Mouse (Mus musculus) liver, adult (tissue): ENCODE data around the gene Galnt12.

Source experiments
- GATA4 ChIP-seq: IDR thresholded peaks from 2 replicates; pipeline ENCODE4 v1.6.1; 2014; ENCODE audit warnings: mild to moderate bottlenecking, low read length; ENCODE audit not compliant: insufficient replicate concordance

Gene Galnt12

DNA sequence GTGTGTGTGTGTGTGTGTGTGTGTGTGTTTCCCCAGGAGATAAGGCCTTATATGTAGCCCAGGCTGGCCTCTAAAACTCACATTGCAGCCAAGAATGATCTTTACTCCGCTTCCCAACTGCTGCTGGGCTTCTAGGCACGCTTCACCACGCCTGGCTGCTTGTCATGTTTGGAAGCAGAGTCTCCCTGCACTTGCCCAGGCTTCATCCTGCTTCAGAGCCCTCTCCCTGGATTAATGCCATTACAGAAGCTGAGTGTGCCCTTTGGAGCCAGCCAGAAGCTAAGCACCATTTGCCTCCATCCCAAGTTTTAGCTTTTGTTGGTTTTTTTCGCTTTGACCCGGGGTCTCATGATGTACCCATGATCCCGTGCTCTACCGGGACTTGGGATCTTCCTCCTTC, 3.0 kb upstream of the Galnt12 start:
- TF ChIP-seq GATA4, result no peak

DNA sequence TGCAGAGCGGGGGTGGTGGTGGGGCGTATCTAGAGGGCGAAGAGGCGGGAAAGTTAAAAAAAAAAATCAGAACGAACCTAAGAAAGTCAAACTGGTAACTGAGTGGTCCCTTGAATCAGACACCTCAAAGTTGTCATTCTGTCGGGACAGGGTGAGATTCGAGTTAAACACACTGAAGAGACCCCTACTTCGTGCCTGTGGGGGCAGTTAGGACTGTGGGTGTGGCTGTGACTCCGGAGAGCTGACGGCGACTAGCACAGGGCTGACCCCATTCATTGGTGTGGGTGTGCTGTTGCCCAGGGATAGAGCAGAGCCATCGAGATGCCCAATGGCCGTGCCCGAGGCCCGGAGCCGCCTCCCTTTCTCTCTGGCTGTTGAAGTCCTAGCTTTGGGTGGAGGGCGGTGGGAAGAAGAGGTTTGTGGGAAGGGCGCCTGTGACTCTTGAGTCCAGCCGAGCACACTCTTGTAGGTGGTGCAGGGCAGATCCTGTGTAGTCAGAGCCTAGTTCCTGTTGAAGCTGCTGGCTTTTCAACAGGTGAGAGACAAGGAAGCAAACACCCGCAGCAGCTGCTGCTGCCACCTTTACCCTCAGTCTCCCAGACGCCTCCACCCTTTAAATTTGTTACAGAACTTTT, 795 bp downstream of the Galnt12 start:
- TF ChIP-seq GATA4, result no peak

DNA sequence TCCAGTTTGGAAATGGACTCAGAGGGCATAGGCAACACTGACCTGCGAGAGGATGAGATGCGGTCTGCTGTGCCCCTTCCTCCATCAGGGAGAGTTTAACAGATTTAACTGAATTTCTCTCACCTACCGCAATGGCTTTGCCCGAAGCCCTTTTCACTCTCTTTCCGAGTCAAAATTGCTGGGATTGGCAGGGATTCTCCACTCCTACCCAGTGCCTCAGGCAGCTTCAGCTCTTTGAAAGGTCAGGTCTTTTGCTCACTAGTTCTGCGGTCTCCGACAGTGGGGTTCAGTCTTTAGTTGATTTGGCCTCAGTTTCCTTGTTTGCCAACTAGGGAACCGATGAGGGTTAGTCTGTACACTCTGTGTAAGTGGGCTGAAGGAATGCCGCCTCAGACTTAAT, 1.5 kb downstream of the Galnt12 start:
- no peak for TF ChIP-seq GATA4

DNA sequence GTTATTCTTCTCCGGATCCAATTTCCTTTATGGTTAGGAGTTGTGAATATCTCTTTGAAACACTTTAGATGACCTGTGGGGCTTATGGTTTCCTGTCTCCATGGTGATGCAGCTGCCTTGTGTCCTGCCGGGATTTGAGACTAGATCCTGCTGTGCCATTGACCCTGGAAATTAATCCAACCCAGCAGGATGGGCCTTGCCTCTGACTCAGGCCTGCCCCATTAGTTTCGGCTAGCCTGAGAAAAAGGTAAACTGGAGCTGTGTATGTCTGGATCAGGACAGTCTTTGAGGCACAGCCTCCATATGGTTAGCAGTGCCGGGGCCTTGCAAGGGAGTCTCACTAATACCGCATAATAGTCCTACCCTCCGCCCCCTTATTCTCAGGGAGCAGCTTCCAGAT, 1.9 kb downstream of the Galnt12 start:
- TF ChIP-seq GATA4, result no peak

DNA sequence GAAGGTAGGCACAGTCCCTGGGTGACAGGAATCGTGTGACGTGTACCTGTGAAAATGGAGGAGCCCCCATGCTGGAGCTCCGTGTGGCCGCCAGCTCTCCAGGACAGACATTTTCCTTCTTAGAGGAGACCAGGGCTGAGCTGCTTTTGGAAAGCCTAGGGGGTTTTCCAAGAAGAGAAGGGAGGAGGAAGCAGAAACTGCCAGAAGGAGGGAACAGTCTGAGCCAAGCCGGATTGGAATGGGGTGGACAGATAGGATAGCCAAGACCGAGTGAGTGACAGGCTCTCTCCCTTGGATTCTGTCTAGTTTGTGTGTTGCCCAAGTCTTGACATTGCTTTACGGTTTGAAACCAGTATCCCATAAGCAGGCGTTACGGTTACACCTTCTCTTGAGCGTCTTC, 11.9 kb downstream of the Galnt12 start:
- no peak for TF ChIP-seq GATA4

DNA sequence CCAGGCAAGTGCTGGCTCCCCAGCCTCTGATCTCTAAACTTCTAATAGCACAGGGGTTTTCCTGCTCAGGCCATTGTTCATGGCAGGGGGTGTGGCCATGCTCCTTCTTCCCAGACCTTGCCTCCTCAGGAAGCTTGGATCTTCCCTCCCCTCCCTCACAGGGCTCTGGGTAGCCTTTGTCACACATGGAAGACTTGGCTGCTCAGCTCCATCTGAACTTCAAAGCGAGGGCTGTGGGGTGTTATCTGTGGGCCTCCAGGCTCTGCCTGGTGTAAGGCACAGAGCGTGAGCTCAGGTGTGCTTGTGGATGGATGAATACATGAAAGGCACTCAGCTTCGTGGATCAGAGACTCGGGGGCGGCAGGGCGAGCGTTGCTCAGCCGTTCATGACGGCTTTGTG, 20.2 kb downstream of the Galnt12 start:
- no peak for TF ChIP-seq GATA4

DNA sequence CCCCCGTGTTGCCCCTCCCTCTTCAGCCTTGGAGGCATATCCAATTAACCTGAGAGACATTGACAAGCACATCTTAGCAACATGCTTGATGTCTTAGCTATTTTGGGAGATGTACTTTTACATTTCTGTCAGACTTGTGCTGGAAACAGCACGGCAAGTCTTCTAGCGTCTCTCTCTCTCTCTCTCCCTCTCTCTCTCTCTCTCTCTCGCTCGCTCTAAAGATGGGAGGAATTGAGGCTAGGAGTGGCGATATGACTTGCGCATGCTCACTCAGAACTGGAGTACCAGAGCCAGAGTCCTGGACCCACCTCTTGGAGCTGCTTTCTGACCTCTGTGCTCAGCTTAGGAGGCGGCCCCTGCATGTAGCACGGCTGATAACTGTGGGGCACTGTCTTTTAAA, 20.9 kb downstream of the Galnt12 start:
- TF ChIP-seq GATA4, result no peak

DNA sequence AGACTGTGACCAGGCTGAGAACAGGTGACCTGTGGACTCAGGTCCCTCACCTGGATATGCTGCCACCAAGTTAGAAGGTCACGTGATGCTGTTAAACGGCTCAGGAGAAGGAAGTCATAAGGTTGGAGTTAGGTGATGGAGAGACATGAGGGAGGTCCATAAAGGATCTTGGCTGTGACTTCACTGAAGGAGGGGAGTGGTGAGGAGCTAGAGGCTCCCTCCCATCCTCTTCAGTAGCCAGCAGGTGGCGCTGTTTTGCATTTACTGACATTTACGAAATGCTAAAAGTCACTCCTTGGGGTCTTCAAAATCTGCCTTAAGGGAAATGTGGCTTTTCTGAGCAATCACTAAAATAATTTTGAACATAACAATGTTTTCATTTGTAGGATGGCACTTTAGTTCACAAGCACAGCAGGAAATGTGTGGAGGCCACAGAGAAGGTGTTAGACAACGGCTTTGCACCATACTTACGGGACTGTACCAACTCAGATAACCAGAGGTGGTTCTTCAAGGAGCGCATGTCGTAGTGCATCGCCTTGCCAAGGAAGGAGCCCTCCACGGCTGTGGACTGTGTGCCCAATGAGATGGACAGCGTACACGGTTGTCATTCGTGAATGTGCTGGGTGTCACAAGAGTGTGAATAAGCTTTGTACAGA, 30.5 kb downstream of the Galnt12 start:
- no peak for TF ChIP-seq GATA4

DNA sequence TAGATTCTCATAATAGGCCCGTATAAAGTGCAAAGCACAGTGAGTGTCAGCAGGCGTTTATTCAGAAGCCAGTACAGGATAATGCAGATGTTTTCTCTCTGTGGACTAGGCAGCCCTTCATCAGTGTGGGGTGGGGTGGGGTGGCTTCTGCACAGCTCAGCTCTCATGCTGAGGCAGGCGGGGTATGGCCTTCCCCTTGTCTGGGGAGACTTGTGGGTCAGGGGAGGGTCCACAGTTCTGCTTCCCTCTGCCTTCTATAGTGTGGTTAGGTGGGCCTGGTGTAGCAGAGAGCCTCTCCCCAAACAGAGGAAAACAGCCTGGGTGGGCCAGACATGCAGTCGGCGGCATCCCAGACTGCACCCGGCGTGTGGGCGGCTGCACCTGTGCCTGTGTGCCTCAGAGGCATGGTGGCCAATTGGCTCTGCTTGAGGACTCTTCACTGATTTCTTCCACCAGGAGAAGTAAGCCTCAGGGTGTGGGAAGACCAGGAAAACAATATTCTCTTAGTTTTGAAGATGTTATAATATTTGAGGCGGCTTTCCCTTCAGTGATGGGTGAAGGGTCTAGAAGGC, 32.5 kb downstream of the Galnt12 start:
- no peak for TF ChIP-seq GATA4

DNA sequence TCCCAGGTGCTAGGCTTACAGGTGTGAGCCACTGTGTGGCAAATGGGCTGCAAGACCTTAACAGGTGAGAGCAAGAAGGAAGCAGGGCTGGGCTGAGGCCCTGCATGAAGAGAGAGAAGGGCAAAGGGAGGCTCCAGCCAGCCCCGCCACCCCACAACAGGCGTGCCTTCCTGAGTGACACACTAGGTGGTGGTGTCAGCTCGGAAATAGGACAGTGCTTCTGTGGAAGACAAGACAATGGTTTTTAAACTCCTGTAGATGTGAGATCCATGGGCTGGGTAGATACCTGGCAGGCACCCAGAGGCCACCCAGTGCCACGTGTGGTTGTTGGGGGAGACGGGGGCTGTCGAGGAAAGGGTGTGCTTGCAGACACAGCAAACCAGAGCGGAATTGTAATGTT, 36.8 kb downstream of the Galnt12 start:
- TF ChIP-seq GATA4, result no peak

DNA sequence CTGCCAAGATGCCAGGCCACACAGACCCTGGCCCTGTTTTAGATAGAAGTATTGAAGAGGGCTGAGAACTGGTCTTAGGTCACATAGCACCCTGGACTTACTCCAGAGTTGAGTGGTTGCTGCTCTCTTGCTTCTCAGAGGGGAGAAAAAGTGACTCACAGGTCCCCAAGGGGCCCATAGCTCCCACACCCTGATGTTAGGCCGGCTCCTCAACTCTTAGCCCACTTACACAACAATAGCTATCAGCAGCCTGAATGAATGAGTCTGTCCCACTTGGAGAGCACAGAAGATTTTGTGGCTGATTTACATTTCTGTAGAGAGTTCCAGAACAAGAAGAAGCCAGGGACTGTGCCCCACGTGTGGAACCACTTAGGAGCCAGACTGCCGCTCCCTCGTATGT, 37.9 kb downstream of the Galnt12 start:
- no peak for TF ChIP-seq GATA4

DNA sequence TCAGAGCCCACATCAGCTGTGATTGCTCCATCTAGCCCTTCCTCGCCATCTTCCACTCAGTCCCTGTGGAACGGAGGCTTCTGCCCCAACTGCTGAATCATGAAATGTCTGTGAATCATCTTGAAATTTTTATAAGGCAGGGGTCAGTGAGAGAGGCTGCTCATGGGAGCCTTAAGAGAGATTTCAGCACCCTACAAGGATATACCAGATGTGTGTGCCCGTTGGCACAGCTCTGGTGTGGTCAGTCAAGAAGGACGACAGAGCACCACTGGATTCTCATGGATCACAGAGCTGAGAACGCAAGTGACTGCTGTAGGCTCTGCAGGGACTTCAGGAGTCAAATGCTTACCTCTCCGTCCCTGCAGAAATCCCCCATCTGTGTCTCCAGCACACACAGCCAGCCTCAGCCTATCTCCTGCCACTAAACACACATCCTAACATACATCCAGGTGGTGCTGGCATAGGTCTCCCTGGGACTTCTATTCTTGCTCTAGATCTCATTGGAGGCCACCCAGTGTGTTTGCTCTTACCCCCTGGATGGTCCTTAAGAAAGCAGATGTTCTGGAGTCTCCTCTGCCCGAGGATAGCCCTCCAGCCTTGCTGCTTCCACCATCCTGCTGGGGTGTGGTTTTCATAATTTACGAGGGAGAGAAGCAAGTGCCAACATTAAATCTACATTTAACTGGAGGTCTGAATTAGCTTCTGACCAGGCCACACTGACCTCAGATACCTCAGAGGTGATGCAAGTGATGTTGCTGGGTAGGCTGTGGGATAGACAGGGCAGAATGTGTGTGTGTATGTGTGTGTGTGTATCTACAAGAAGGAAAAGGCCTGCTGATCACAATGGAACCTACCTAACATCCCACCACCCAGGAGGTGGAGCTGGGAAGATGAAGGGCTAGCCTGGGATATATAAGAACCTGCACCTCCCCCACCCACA, 38.7 kb downstream of the Galnt12 start:
- TF ChIP-seq GATA4, result no peak

DNA sequence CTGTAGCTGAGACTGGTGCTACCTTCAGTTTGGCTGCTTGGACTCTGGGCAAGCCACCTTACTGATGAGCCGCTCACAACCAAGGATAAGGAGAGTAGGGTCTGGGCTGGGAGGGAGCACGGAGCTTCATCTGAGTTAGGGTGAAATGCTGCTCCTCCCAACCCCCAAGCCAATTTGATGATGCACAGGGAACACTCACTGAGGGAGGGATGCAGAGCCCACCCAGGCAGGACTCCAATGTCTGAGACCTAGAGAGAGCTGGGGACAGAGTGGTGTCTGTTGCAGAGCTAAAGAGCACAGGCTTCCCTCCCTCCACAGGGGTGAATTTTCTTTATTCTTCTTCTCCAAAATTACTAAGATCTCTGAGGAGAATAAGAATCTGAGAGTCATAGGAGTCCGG, 40.2 kb downstream of the Galnt12 start:
- TF ChIP-seq GATA4, result no peak

DNA sequence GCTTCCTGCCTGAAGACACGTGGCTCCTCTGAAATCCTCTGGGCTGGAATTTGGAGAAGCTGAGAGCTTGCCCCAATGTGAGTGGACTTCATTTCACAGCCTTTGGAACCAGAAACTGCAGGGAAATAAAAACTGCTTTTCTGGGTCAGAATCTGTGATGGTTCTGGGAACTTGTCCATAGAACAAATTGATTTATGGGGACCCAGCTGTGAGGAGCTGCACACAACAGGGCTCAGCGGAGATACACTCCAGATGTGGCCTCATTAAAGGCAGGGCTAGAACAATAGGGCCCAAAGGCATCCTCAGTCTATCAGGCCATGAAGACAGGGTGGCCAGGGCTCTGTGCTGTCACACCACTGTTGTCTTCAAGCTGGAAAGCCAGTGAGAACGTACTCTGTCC, 40.7 kb downstream of the Galnt12 start:
- no peak for TF ChIP-seq GATA4

DNA sequence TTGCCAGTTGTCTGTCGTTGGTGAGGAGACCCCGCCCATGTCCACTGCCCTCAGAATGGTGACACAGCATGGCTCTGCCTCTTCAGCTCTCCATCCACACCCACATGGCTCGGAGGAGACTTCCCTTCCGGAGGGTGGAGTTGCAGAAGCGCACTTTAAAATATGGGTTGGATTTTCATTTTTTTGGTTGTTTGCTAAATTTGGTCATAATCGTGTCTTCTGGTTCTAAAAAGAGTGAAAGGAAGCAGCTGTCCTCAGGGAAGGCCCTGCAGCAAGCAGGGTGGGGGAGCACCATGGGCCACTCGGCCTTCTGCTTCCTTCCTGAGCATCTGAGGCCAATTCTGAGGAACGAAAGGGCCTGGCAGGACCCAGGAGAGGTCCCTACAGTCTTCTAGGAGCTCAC, 45.0 kb downstream of the Galnt12 start:
- TF ChIP-seq GATA4, result no peak

DNA sequence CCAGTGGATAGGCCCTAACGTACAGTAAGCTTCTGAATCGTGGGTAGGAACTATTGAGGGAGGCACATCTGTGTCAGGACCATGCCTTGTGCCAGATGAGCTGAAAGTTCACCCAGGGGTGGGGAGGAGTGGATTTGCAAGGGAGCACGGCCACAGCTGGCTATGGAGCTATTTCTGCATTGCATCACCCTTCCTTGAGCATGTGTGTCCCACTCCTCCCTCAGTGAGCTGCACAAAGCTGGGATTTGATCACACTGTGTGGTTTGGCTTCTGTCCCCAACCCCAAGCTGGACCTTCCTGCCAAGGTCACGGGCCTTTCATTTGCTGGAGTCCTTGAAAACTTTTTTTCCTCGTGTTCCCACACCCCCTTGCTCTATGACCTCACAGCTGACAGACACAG, 45.8 kb downstream of the Galnt12 start:
- TF ChIP-seq GATA4, result no peak
